31 mouse cellular contexts compared by ENCODE assay signal in genomic region chr14:34288396-34288795, GRCm38 (mm10).
"Had no signal": no experiment of that assay in that cellular context is flagged by ENCODE, and none has a peak within 500 bp of the region (broad histone marks: within the 10 kb centered on the region; RNA-seq: fewer than 3 reads in every experiment).

No protein-coding gene starts in this region.

- H3K9ac ChIP-seq: heart, embryonic 12.5 days; heart, embryonic 13.5 days; heart, embryonic 15.5 days; hindbrain, embryonic 12.5 days; hindbrain, embryonic 13.5 days; hindbrain, embryonic 14.5 days; hindbrain, embryonic 15.5 days; intestine, embryonic 15.5 days; kidney, embryonic 15.5 days had no signal

- H3K27ac ChIP-seq: heart, embryonic 10.5 days; heart, embryonic 13.5 days; heart, embryonic 15.5 days; hindbrain, embryonic 10.5 days; hindbrain, embryonic 12.5 days; hindbrain, embryonic 13.5 days; hindbrain, embryonic 14.5 days; hindbrain, embryonic 15.5 days; hindbrain, postnatal 0 days; intestine, embryonic 15.5 days; kidney, embryonic 15.5 days; kidney, postnatal 0 days; layer of hippocampus, adult 2 months; left cerebral cortex, adult 2 months had no signal

- H3K36me3 ChIP-seq: heart, embryonic 10.5 days; heart, embryonic 12.5 days; heart, embryonic 13.5 days; heart, embryonic 15.5 days; hindbrain, embryonic 10.5 days; hindbrain, embryonic 12.5 days; hindbrain, embryonic 13.5 days; hindbrain, embryonic 15.5 days; intestine, embryonic 15.5 days; kidney, embryonic 15.5 days had no signal

- H3K4me3 ChIP-seq: heart, embryonic 10.5 days; heart, embryonic 12.5 days; heart, embryonic 13.5 days; heart, embryonic 15.5 days; hindbrain, embryonic 10.5 days; hindbrain, embryonic 12.5 days; hindbrain, embryonic 13.5 days; hindbrain, embryonic 15.5 days; intestine, embryonic 15.5 days; kidney, embryonic 15.5 days; layer of hippocampus, adult 2 months; left cerebral cortex, adult 2 months had no signal

- H3K9me3 ChIP-seq: heart, embryonic 10.5 days; heart, embryonic 12.5 days; heart, embryonic 13.5 days; heart, embryonic 15.5 days; hindbrain, embryonic 10.5 days; hindbrain, embryonic 12.5 days; hindbrain, embryonic 13.5 days; hindbrain, embryonic 15.5 days; intestine, embryonic 15.5 days; kidney, embryonic 15.5 days had no signal

- H3K4me1 ChIP-seq: heart, embryonic 10.5 days; heart, embryonic 13.5 days; hindbrain, embryonic 10.5 days; hindbrain, embryonic 12.5 days; hindbrain, embryonic 13.5 days; hindbrain, embryonic 15.5 days; intestine, embryonic 15.5 days; kidney, embryonic 15.5 days had no signal

- H3K27me3 ChIP-seq: heart, embryonic 12.5 days; heart, embryonic 13.5 days; heart, embryonic 15.5 days; hindbrain, embryonic 12.5 days; hindbrain, embryonic 13.5 days; hindbrain, embryonic 15.5 days; intestine, embryonic 15.5 days; kidney, embryonic 15.5 days had no signal

- DNase-seq: heart, postnatal 10 days; heart, postnatal 14 days; heart, postnatal 36 days; heart, postnatal 4 days; kidney, adult 11 months; kidney, adult 18-20 months; kidney, adult 2 months; kidney, adult 8-10 months; kidney, adult 9 months; kidney, postnatal 10 days; kidney, postnatal 14 days; kidney, postnatal 25 days; kidney, postnatal 36 days; kidney, postnatal 4 days; layer of hippocampus, adult 9-11 months; layer of hippocampus, postnatal 36 days had no signal
